Mouse (Mus musculus): Measurements from ENCODE around the gene Patl2. TPM values are rescaled to one million over a fixed set of nuclear protein-coding genes. Genes with fewer than 3 reads are reported as not detected.
"Not testable (repeated sequence)": the region's sequence is repeated elsewhere in the genome, so short reads cannot be mapped to it uniquely, and the experiment has no call there.

The Patl2 gene
- polyA plus RNA-seq, 1 experiment, result not detected

- no peak overlapping the region for H3K4me3 ChIP-seq (ENCODE audit: insufficient read depth, low read depth, low read length)
- 94% methylated on average over 5 of the region's 5 CpGs for WGBS
- H3K4me1 ChIP-seq (ENCODE audit: control insufficient read depth, insufficient read depth, low read length), result no peaks in the 10 kb centered on the region
- no peak for TF ChIP-seq CTCF (IDR thresholded peaks at IDR 0.05; ENCODE audit: insufficient read depth, low read depth, low read length)
- no peak for TF ChIP-seq POLR2A (IDR thresholded peaks at IDR 0.05; ENCODE audit: insufficient read depth, low read depth, low read length)
- no peak overlapping the region for H3K27ac ChIP-seq (ENCODE audit: insufficient read depth, low read depth, low read length)
Measured at GRCm38 (mm10) chr2:122222272-122222671, 36.3 kb upstream of the Patl2 start.

DNA sequence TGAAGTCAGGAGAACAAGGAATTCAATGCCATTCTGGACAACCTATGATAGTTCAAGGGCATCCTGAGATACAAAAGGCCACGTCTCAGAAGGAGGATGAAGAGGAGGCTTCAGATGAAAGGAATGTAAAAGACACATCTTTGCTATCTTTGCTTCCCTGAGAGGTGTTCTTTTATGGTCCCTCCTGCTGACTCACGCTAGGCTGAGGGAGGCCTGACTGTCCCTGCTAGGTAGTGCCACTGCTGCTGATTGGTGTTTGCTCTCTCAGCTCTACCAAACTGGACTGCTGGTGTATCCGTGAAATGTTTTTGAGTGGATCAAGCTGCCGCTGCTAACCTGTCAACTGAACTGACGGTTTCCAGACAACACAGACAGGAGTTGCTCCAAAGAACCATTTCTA lies 35.8 kb upstream of the Patl2 start:
- Histone ChIP-seq H3K4me3 (ENCODE audit: insufficient read depth, low read depth, low read length) (no peak overlapping the region), H3K27ac (ENCODE audit: insufficient read depth, low read depth, low read length) (no peak overlapping the region), H3K4me1 (ENCODE audit: control insufficient read depth, insufficient read depth, low read length) (no peaks in the 10 kb centered on the region)
- TF ChIP-seq POLR2A (IDR thresholded peaks at IDR 0.05; ENCODE audit: insufficient read depth, low read depth, low read length), result no peak
- no peak for TF ChIP-seq CTCF (IDR thresholded peaks at IDR 0.05; ENCODE audit: insufficient read depth, low read depth, low read length)
- 66% methylated on average over 5 of the region's 5 CpGs for WGBS

GRCm38 (mm10) chr2:122221378-122221777 lies 35.4 kb upstream of the Patl2 start:
- WGBS, result 87% methylated on average over 4 of the region's 4 CpGs
- H3K27ac ChIP-seq (ENCODE audit: insufficient read depth, low read depth, low read length), result no peak overlapping the region
- no peaks in the 10 kb centered on the region for H3K4me1 ChIP-seq (ENCODE audit: control insufficient read depth, insufficient read depth, low read length)
- TF ChIP-seq CTCF (IDR thresholded peaks at IDR 0.05; ENCODE audit: insufficient read depth, low read depth, low read length) (no peak), POLR2A (IDR thresholded peaks at IDR 0.05; ENCODE audit: insufficient read depth, low read depth, low read length) (no peak)
- no peak overlapping the region for H3K4me3 ChIP-seq (ENCODE audit: insufficient read depth, low read depth, low read length)

GRCm38 (mm10) chr2:122218234-122218633 lies 32.2 kb upstream of the Patl2 start:
- Histone ChIP-seq H3K4me3 (ENCODE audit: insufficient read depth, low read depth, low read length) (no peak overlapping the region), H3K4me1 (ENCODE audit: control insufficient read depth, insufficient read depth, low read length) (no peaks in the 10 kb centered on the region), H3K27ac (ENCODE audit: insufficient read depth, low read depth, low read length) (no peak overlapping the region)
- TF ChIP-seq POLR2A (IDR thresholded peaks at IDR 0.05; ENCODE audit: insufficient read depth, low read depth, low read length), result no peak
- TF ChIP-seq CTCF (IDR thresholded peaks at IDR 0.05; ENCODE audit: insufficient read depth, low read depth, low read length), result no peak
- 75% methylated on average over 2 of the region's 2 CpGs for WGBS

GRCm38 (mm10) chr2:122217075-122217474 lies 31.1 kb upstream of the Patl2 start:
- WGBS, result 96% methylated on average over 4 of the region's 4 CpGs
- not testable (repeated sequence) for H3K4me1 ChIP-seq (ENCODE audit: control insufficient read depth, insufficient read depth, low read length)

DNA sequence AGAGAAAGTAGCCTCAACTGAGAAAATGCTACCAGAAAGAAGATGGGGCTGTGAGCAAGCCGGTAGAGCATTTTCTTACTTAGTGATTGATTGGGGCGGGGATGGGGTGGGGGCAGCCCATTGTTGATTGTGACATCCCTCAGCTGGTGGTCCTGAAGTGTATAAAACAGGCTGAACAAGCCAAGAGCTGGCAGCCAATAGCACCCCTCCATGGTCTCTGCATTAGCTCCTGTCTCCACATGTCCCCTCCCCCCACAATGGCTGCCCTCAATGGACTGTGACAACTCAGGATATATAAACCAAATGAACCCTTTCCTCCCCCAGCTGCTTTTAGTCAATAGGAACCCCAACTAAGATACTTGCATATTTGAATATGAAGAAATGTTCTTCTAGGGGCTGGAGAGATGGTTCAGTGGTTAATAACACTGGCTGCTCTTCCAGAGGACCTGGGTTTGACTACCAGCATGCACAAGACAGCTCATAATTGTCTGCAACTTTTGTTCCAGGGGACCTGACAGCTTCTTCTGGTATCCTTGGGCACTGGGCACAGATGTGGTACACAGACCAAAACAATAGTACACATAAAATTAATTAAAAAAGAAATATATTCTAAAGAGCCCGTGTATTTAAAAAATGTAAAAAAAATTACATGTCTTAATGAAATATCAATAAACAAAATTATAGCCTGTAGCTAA lies 24.7 kb upstream of the Patl2 start:
- 47% methylated on average over 3 of the region's 3 CpGs for whole genome bisulfite sequencing
- no peak overlapping the region for H3K27ac ChIP-seq (ENCODE audit: insufficient read depth, low read depth, low read length)
- no peak overlapping the region for H3K4me3 ChIP-seq (ENCODE audit: insufficient read depth, low read depth, low read length)
- no peak for TF ChIP-seq CTCF (IDR thresholded peaks at IDR 0.05; ENCODE audit: insufficient read depth, low read depth, low read length)
- H3K4me1 ChIP-seq (ENCODE audit: control insufficient read depth, insufficient read depth, low read length), result no peaks in the 10 kb centered on the region

More at GRCm38 (mm10) chr2:122217075-122217474, 31.1 kb upstream of the Patl2 start:
- not testable (repeated sequence) for H3K27ac ChIP-seq (ENCODE audit: insufficient read depth, low read depth, low read length); H3K4me3 ChIP-seq (ENCODE audit: insufficient read depth, low read depth, low read length)

DNA sequence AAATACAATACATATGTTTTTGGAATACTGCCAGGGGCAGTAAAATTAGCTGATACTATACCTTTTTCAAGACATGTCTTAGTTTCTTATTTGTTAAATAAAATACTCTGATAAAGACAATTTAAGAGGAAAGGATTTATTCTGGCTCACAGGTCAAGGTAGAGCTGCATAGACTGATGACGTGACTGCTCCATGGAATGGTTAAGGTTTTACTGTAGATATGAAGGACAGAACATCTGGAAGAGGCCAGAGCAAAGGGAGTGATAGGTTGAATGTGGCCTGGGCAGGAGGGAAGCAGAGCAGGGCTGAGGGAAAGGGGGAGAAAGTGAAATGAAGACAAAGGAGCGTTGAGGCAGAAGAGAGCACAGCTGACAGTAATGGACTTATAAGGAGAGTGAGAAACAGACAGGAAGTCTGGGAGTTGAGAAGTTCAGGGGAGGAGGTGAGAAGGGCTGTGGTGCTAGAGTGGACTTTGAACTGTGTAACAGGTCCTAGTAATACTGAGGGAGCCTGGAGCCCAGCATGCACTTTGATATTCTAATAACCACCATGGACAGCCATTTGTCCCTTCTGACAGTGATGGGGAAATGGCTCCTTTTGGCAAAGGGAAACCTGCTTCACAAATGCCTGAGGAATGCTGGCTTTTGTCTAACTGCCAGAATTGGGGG lies 20.6 kb upstream of the Patl2 start:
- no peak overlapping the region for H3K27ac ChIP-seq (ENCODE audit: insufficient read depth, low read depth, low read length)
- no peaks in the 10 kb centered on the region for H3K4me1 ChIP-seq (ENCODE audit: control insufficient read depth, insufficient read depth, low read length)
- TF ChIP-seq CTCF (IDR thresholded peaks at IDR 0.05; ENCODE audit: insufficient read depth, low read depth, low read length) (no peak), POLR2A (IDR thresholded peaks at IDR 0.05; ENCODE audit: insufficient read depth, low read depth, low read length) (no peak)
- 85% methylated on average over 2 of the region's 2 CpGs for WGBS
- no peak overlapping the region for H3K4me3 ChIP-seq (ENCODE audit: insufficient read depth, low read depth, low read length)

GRCm38 (mm10) chr2:122201501-122201900 lies 15.5 kb upstream of the Patl2 start:
- no peak overlapping the region for H3K27ac ChIP-seq (ENCODE audit: insufficient read depth, low read depth, low read length)
- TF ChIP-seq POLR2A (IDR thresholded peaks at IDR 0.05; ENCODE audit: insufficient read depth, low read depth, low read length) (no peak), CTCF (IDR thresholded peaks at IDR 0.05; ENCODE audit: insufficient read depth, low read depth, low read length) (no peak)
- no peaks in the 10 kb centered on the region for H3K4me1 ChIP-seq (ENCODE audit: control insufficient read depth, insufficient read depth, low read length)
- no peak overlapping the region for H3K4me3 ChIP-seq (ENCODE audit: insufficient read depth, low read depth, low read length)
- 98% methylated on average over 1 of the region's 1 CpGs for WGBS

GRCm38 (mm10) chr2:122194509-122194929 lies 8.5 kb upstream of the Patl2 start:
- Histone ChIP-seq H3K4me3 (ENCODE audit: insufficient read depth, low read depth, low read length) (no peak overlapping the region), H3K27ac (ENCODE audit: insufficient read depth, low read depth, low read length) (no peak overlapping the region), H3K4me1 (ENCODE audit: control insufficient read depth, insufficient read depth, low read length) (no peaks in the 10 kb centered on the region)
- no peak for TF ChIP-seq CTCF (IDR thresholded peaks at IDR 0.05; ENCODE audit: insufficient read depth, low read depth, low read length)
- TF ChIP-seq POLR2A (IDR thresholded peaks at IDR 0.05; ENCODE audit: insufficient read depth, low read depth, low read length), result no peak
- WGBS, result 21% methylated on average over 1 of the region's 1 CpGs

All from olfactory bulb, adult 2 months (tissue).